Comparison of ENCODE assay signal across 15 mouse cellular contexts in the genomic region with DNA sequence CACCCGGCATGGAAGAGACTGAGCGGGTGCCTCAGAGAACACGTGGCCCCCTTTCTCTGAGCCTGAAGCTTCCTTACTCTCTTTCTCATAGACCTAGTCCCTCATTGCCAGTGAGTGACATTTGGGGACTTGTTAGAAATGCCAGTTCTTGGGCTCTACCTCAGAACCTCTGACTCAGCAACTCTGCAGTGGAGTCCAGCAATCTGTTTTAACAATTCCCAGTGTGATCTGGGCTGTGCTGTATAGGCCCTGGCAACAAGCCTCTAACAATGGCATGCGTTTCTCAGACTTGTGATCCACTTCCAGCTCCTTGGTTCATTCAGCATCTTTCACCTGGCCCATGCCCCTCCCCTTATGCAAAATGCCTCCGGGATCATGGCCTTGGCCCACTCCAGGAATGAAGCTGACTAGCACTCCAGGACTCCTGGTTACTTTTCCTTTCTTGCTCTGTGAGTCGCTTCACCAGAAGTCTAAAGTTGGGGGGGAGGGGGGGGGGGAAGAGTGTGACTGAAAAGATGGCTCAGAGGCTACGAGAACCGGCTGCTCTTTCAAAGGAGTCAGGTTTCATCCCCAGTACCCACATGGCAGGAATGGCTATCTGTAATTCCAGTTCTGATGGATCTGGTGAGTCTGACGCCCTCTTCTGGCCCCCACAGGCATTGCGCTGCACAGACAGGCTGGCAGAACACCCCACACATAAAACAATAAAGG. TPM values are rescaled to one million over a fixed set of nuclear protein-coding genes. Genes with fewer than 3 reads are reported as not detected.
DNase-seq lines count a peak whose midpoint lies in the region; ATAC-seq and TF ChIP-seq lines count a peak whose summit lies in the region.
"Had no signal": no experiment of that assay in that cellular context is flagged by ENCODE, and none has a peak within 500 bp of the region (broad histone marks: within the 10 kb centered on the region; RNA-seq: fewer than 3 reads in every experiment).

No protein-coding gene starts in this region.

- TF ChIP-seq CTCF in liver, postnatal 0 days (IDR thresholded peaks at IDR 0.05; ENCODE audit: low read depth) = peak; percentile 52

- H3K9ac ChIP-seq in forebrain, embryonic 16.5 days (replicated peaks; ENCODE audit: low read depth, low read length) = no peak overlapping the region
- H3K9ac ChIP-seq in liver, postnatal 0 days (replicated peaks) = no peak overlapping the region
- H3K9ac ChIP-seq: forebrain, embryonic 15.5 days; kidney, embryonic 15.5 days had no signal

- ATAC-seq in forebrain, embryonic 16.5 days = no peak
- ATAC-seq in liver, postnatal 0 days = no peak
- ATAC-seq: forebrain, embryonic 15.5 days had no signal

- H3K4me1 ChIP-seq in forebrain, embryonic 10.5 days = peaks cover 56% of the 10 kb centered on the region
- peaks cover 12% of the 10 kb centered on the region for H3K4me1 ChIP-seq in forebrain, embryonic 16.5 days (replicated peaks; ENCODE audit: control insufficient read depth, insufficient read depth, low read length)
- H3K4me1 ChIP-seq in liver, postnatal 0 days (ENCODE audit: insufficient read depth) = peaks cover 7% of the 10 kb centered on the region; the same call in 1 of the 2 replicates

- H3K4me3 ChIP-seq in forebrain, embryonic 10.5 days = no peak overlapping the region
- no peak overlapping the region for H3K4me3 ChIP-seq in forebrain, embryonic 16.5 days (replicated peaks; ENCODE audit: low read length)
- no peak overlapping the region for H3K4me3 ChIP-seq in liver, postnatal 0 days (ENCODE audit: low read depth, low read length)
- H3K4me3 ChIP-seq: forebrain, embryonic 15.5 days; kidney, embryonic 15.5 days had no signal

- no peak for TF ChIP-seq EP300 in liver, postnatal 0 days (IDR thresholded peaks at IDR 0.05; ENCODE audit: low read depth)

- peaks cover 96% of the 10 kb centered on the region for H3K27me3 ChIP-seq in forebrain, embryonic 10.5 days (ENCODE audit: poor library complexity, severe bottlenecking)
- H3K27me3 ChIP-seq in forebrain, embryonic 16.5 days (replicated peaks; ENCODE audit: control insufficient read depth, insufficient read depth, low read length) = peaks cover 36% of the 10 kb centered on the region
- H3K27me3 ChIP-seq in liver, postnatal 0 days (ENCODE audit: insufficient read depth, low read length) = peaks cover 38% of the 10 kb centered on the region

- H3K9me3 ChIP-seq in forebrain, embryonic 10.5 days = no peaks in the 10 kb centered on the region
- H3K9me3 ChIP-seq in forebrain, embryonic 16.5 days (ENCODE audit: control insufficient read depth, low read length) = no peaks in the 10 kb centered on the region
- H3K9me3 ChIP-seq in liver, postnatal 0 days (ENCODE audit: low read length) = no peaks in the 10 kb centered on the region
- H3K9me3 ChIP-seq: forebrain, embryonic 15.5 days; kidney, embryonic 15.5 days had no signal

- no peak overlapping the region for H3K4me2 ChIP-seq in forebrain, embryonic 16.5 days (ENCODE audit: low read length)
- no peak overlapping the region for H3K4me2 ChIP-seq in liver, postnatal 0 days (ENCODE audit: low read depth, low read length)
- H3K4me2 ChIP-seq: forebrain, embryonic 15.5 days; heart, embryonic 11.5 days; kidney, embryonic 15.5 days had no signal

- 15% methylated on average over 10 of the region's 10 CpGs for WGBS in forebrain, embryonic 10.5 days
- 18% methylated on average over 10 of the region's 10 CpGs for WGBS in forebrain, embryonic 16.5 days
- WGBS in liver, postnatal 0 days (ENCODE audit: insufficient replicate concordance) = 41% methylated on average over 10 of the region's 10 CpGs

- peak; percentile 29 for DNase-seq in forebrain, embryonic 10.5 days (ENCODE audit: extremely low spot score, low spot score)
- no peak for DNase-seq in liver, postnatal 0 days
- no peak for DNase-seq in liver
- DNase-seq in WW6 (ENCODE audit: low read depth, low spot score) = peak; percentile 66
- DNase-seq in retina, embryonic 14.5 days (ENCODE audit: low spot score) = peak; percentile 50
- DNase-seq in thymus, postnatal 4 days = no peak
- DNase-seq in gastrocnemius, postnatal 25 days = no peak

- H3K36me3 ChIP-seq in forebrain, embryonic 10.5 days (replicated peaks) = peaks cover 10% of the 10 kb centered on the region
- peaks cover 11% of the 10 kb centered on the region for H3K36me3 ChIP-seq in forebrain, embryonic 16.5 days (ENCODE audit: control insufficient read depth, insufficient read depth)
- H3K36me3 ChIP-seq in liver, postnatal 0 days (replicated peaks; ENCODE audit: insufficient read depth, low read length) = peaks cover 12% of the 10 kb centered on the region

- no peak overlapping the region for H3K27ac ChIP-seq in forebrain, embryonic 10.5 days
- no peak overlapping the region for H3K27ac ChIP-seq in forebrain, embryonic 16.5 days (ENCODE audit: low read length)
- H3K27ac ChIP-seq in liver, postnatal 0 days (ENCODE audit: low read depth) = no peak overlapping the region
- H3K27ac ChIP-seq: forebrain, embryonic 15.5 days; kidney, embryonic 15.5 days had no signal

RNA-seq across cellular contexts. Expression of a gene that starts 4.1 kb away (rescaled TPM):
- polyA plus RNA-seq in forebrain, embryonic 10.5 days (2016; fragmentation: Nextera tagmentation; extraction: Ambion mirVana) = 0.06 TPM in 1 of 2 replicates, not detected in the other
- polyA plus RNA-seq in forebrain, embryonic 16.5 days (2015; fragmentation: Nextera tagmentation; extraction: Ambion mirVana) = 0.34 and 0.75 TPM in 2 replicates
- not detected in 2 replicates for polyA plus RNA-seq in liver, postnatal 0 days (2015; fragmentation: Nextera tagmentation; extraction: Ambion mirVana)
- not detected for total RNA-seq in gastrocnemius, postnatal 25 days (2021)
- total RNA-seq: adrenal gland, postnatal 4 days; left cerebral cortex, postnatal 25 days had no signal
- polyA plus RNA-seq: heart, embryonic 11.5 days; kidney, embryonic 15.5 days; neural tube, embryonic 14.5 days; stomach, embryonic 14.5 days had no signal

RNA-seq across cellular contexts. Expression of a gene that starts 13.1 kb away (rescaled TPM):
- 36.6 and 36.9 TPM in 2 replicates for polyA plus RNA-seq in forebrain, embryonic 10.5 days (2016; fragmentation: Nextera tagmentation; extraction: Ambion mirVana)
- 120 and 129 TPM in 2 replicates for polyA plus RNA-seq in forebrain, embryonic 16.5 days (2015; fragmentation: Nextera tagmentation; extraction: Ambion mirVana)
- polyA plus RNA-seq in liver, postnatal 0 days (2015; fragmentation: Nextera tagmentation; extraction: Ambion mirVana) = 4.2 and 4.8 TPM in 2 replicates
- 1 to 10 TPM; 7.0 to 8.9 TPM for total RNA-seq in gastrocnemius, postnatal 25 days (2021)

RNA-seq across cellular contexts. Expression of a gene that starts 13.2 kb away (rescaled TPM):
- 20.9 and 23.7 TPM in 2 replicates for polyA plus RNA-seq in forebrain, embryonic 10.5 days (2016; fragmentation: Nextera tagmentation; extraction: Ambion mirVana)
- 32.8 and 35.0 TPM in 2 replicates for polyA plus RNA-seq in forebrain, embryonic 16.5 days (2015; fragmentation: Nextera tagmentation; extraction: Ambion mirVana)
- 8.5 and 9.5 TPM in 2 replicates for polyA plus RNA-seq in liver, postnatal 0 days (2015; fragmentation: Nextera tagmentation; extraction: Ambion mirVana)
- total RNA-seq in gastrocnemius, postnatal 25 days (2021) = 10 to 100 TPM; 27.4 to 29.5 TPM

Comparison
In these comparisons a context has a peak if more than half of its experiments do, and no peak if none do; other contexts are left out.
1. DNase-seq: peak in forebrain, embryonic 10.5 days (single experiment), WW6 (single experiment) and retina, embryonic 14.5 days (single experiment); none in liver, postnatal 0 days (single experiment), liver (single experiment), thymus, postnatal 4 days (single experiment) and gastrocnemius, postnatal 25 days (single experiment).